Mouse (Mus musculus): Measurements from ENCODE around the gene Sf1. TPM values are rescaled to one million over a fixed set of nuclear protein-coding genes. Genes with fewer than 3 reads are reported as not detected.

Gene Sf1
- total RNA-seq, 2 experiments from 2014 or later = 208 to 222 TPM

- Histone ChIP-seq H3K27ac (peak within 1 kb of the TSS; percentile 74), H3K4me3 (peak within 1 kb of the TSS; percentile 62)
- DNase-seq (ENCODE audit: low spot score in 2 of 2) = no peak
- TF ChIP-seq CTCF (conservative IDR thresholded peaks at IDR 0.05) = no peak
Measured at GRCm38 (mm10) chr19:6399285-6400095, 36.0 kb downstream of the Sf1 start, which contains the start of gene Rasgrp2. Gene Rasgrp2, plus strand, starts transcription at chr19:6399340.

- no peak for DNase-seq (ENCODE audit: low spot score in 2 of 2)
- peak overlapping the region; percentile 69 for H3K27ac ChIP-seq
Measured at GRCm38 (mm10) chr19:6400096-6401086, 36.9 kb downstream of the Sf1 start.

GRCm38 (mm10) chr19:6401131-6401815 is 37.8 kb downstream of the Sf1 start:
- peak; percentile 96 for TF ChIP-seq CTCF (conservative IDR thresholded peaks at IDR 0.05)
- H3K27ac ChIP-seq = peak overlapping the region; percentile 47
- DNase-seq (ENCODE audit: low spot score in 2 of 2) = peak in 1 of 2 experiments; percentile 61
- H3K4me3 ChIP-seq = peak overlapping the region; percentile 62

More at GRCm38 (mm10) chr19:6400096-6401086, 36.9 kb downstream of the Sf1 start:
- TF ChIP-seq CTCF (conservative IDR thresholded peaks at IDR 0.05) = 0 out of 2 replicates have a peak, but pooled peaks have one; percentile 3
- H3K4me3 ChIP-seq = peak overlapping the region; percentile 62

- no peak for DNase-seq (ENCODE audit: low spot score in 2 of 2)
- Histone ChIP-seq H3K27ac (0 out of 2 replicates have a peak overlapping the region, but pooled peaks have one; percentile 47), H3K4me3 (peak overlapping the region; percentile 62)
- no peak for TF ChIP-seq CTCF (conservative IDR thresholded peaks at IDR 0.05)
Measured at GRCm38 (mm10) chr19:6401951-6402350, 38.5 kb downstream of the Sf1 start.

- H3K27ac ChIP-seq = no peak overlapping the region
- no peak for TF ChIP-seq CTCF (conservative IDR thresholded peaks at IDR 0.05)
- H3K4me3 ChIP-seq = no peak overlapping the region
- DNase-seq (ENCODE audit: low spot score in 2 of 2) = no peak
Measured at GRCm38 (mm10) chr19:6403869-6404268, 40.4 kb downstream of the Sf1 start.

GRCm38 (mm10) chr19:6405433-6405832 is 41.9 kb downstream of the Sf1 start:
- no peak for DNase-seq (ENCODE audit: low spot score in 2 of 2)
- Histone ChIP-seq H3K27ac (no peak overlapping the region), H3K4me3 (no peak overlapping the region)
- TF ChIP-seq CTCF (conservative IDR thresholded peaks at IDR 0.05) = no peak

- TF ChIP-seq CTCF (conservative IDR thresholded peaks at IDR 0.05) = no peak
Measured at GRCm38 (mm10) chr19:6407109-6407508, 43.6 kb downstream of the Sf1 start.

GRCm38 (mm10) chr19:6407816-6408510 is 44.5 kb downstream of the Sf1 start:
- TF ChIP-seq CTCF (conservative IDR thresholded peaks at IDR 0.05) = no peak

More at GRCm38 (mm10) chr19:6407109-6407508, 43.6 kb downstream of the Sf1 start:
- DNase-seq (ENCODE audit: low spot score in 2 of 2) = no peak
- no peak overlapping the region for H3K4me3 ChIP-seq
- H3K27ac ChIP-seq = no peak overlapping the region

GRCm38 (mm10) chr19:6408749-6409148 is 45.3 kb downstream of the Sf1 start:
- TF ChIP-seq CTCF (conservative IDR thresholded peaks at IDR 0.05) = no peak

More at GRCm38 (mm10) chr19:6407816-6408510, 44.5 kb downstream of the Sf1 start:
- Histone ChIP-seq H3K27ac (no peak overlapping the region), H3K4me3 (no peak overlapping the region)
- no peak for DNase-seq (ENCODE audit: low spot score in 2 of 2)

GRCm38 (mm10) chr19:6409176-6409575 is 45.7 kb downstream of the Sf1 start:
- Histone ChIP-seq H3K27ac (no peak overlapping the region), H3K4me3 (no peak overlapping the region)
- TF ChIP-seq CTCF (conservative IDR thresholded peaks at IDR 0.05) = no peak
- no peak for DNase-seq (ENCODE audit: low spot score in 2 of 2)

More at GRCm38 (mm10) chr19:6408749-6409148, 45.3 kb downstream of the Sf1 start:
- H3K4me3 ChIP-seq = no peak overlapping the region
- H3K27ac ChIP-seq = no peak overlapping the region
- no peak for DNase-seq (ENCODE audit: low spot score in 2 of 2)

GRCm38 (mm10) chr19:6409936-6410335 is 46.4 kb downstream of the Sf1 start:
- Histone ChIP-seq H3K27ac (no peak overlapping the region), H3K4me3 (no peak overlapping the region)
- DNase-seq (ENCODE audit: low spot score in 2 of 2) = no peak
- TF ChIP-seq CTCF (conservative IDR thresholded peaks at IDR 0.05) = no peak

GRCm38 (mm10) chr19:6412798-6413197 is 49.3 kb downstream of the Sf1 start:
- TF ChIP-seq CTCF (conservative IDR thresholded peaks at IDR 0.05) = no peak
- H3K27ac ChIP-seq = no peak overlapping the region
- no peak for DNase-seq (ENCODE audit: low spot score in 2 of 2)
- H3K4me3 ChIP-seq = no peak overlapping the region

All from layer of hippocampus, adult 2 months (tissue).